Comparison of ENCODE assay signal across 28 mouse cellular contexts in the genomic region with DNA sequence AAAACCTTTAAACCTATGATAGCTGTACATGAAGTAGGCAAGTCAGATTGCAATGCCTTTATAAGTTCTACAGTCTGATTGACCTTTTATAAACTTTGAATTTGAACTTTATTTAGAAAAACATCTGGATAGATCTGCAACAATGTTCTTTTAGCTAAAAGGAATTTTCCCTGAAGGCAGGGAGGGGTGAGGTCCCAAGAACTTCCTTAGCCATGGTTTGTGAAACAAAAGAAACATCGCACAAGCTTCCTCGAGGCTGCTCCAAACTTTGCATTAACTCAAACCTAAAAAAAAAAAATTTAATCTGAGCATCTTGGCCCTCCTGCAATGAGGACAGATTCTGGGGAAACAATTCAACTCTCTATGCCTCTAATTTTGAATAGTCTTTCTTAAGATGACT.
A peak's percentile ranks its signal among the peaks of the same experiment; 100 is the strongest.
DNase-seq lines count a peak whose midpoint lies in the region; ATAC-seq lines count a peak whose summit lies in the region.
"Had no signal": no experiment of that assay in that cellular context is flagged by ENCODE, and none has a peak within 500 bp of the region (broad histone marks: within the 10 kb centered on the region; RNA-seq: fewer than 3 reads in every experiment).

No protein-coding gene starts in this region.

- H3K4me3 ChIP-seq in forebrain, embryonic 12.5 days (replicated peaks), result no peak overlapping the region
- H3K4me3 ChIP-seq: embryonic facial prominence, embryonic 13.5 days; embryonic facial prominence, embryonic 15.5 days; erythroblast, embryonic 14.5 days; forebrain, embryonic 10.5 days; forebrain, embryonic 13.5 days; forebrain, embryonic 15.5 days had no signal

- no peak overlapping the region for H3K27ac ChIP-seq in forebrain, embryonic 12.5 days
- H3K27ac ChIP-seq: embryonic facial prominence, embryonic 13.5 days; embryonic facial prominence, embryonic 15.5 days; forebrain, embryonic 10.5 days; forebrain, embryonic 13.5 days; forebrain, embryonic 15.5 days had no signal

- H3K36me3 ChIP-seq in forebrain, embryonic 12.5 days (replicated peaks), result no peaks in the 10 kb centered on the region
- H3K36me3 ChIP-seq: embryonic facial prominence, embryonic 13.5 days; embryonic facial prominence, embryonic 15.5 days; forebrain, embryonic 10.5 days; forebrain, embryonic 15.5 days; G1E had no signal

- no peaks in the 10 kb centered on the region for H3K27me3 ChIP-seq in forebrain, embryonic 12.5 days
- H3K27me3 ChIP-seq: CH12.LX; embryonic facial prominence, embryonic 13.5 days; embryonic facial prominence, embryonic 15.5 days; forebrain, embryonic 13.5 days; forebrain, embryonic 15.5 days; Patski had no signal

- no peaks in the 10 kb centered on the region for H3K4me1 ChIP-seq in forebrain, embryonic 12.5 days
- H3K4me1 ChIP-seq: embryonic facial prominence, embryonic 13.5 days; embryonic facial prominence, embryonic 15.5 days; forebrain, embryonic 10.5 days; forebrain, embryonic 13.5 days; forebrain, embryonic 15.5 days had no signal

- peak; percentile 55 for DNase-seq in ES-CJ7 (ENCODE audit: low read depth, low spot score)
- peak; percentile 73 for DNase-seq in R1 (ENCODE audit: low read depth, low spot score)
- peak; percentile 10 for DNase-seq in adipocyte (ENCODE audit: low spot score)
- no peak for DNase-seq in urinary bladder, postnatal 4 days (ENCODE audit: low spot score in 2 of 2)
- DNase-seq: adrenal gland, adult 2 months; adrenal gland, postnatal 10 days; adrenal gland, postnatal 25 days; B cell, adult 2 months; cerebellum, adult 11 months; cerebellum, adult 18-20 months; cerebellum, adult 8-10 months; cerebellum, adult 9-11 months; cerebellum, postnatal 14 days; cerebellum, postnatal 36 days; embryo, embryonic 11 days; forebrain, postnatal 0 days had no signal

- H3K9ac ChIP-seq in forebrain, embryonic 12.5 days, result no peak overlapping the region
- H3K9ac ChIP-seq: embryonic facial prominence, embryonic 13.5 days; embryonic facial prominence, embryonic 15.5 days; forebrain, embryonic 13.5 days; forebrain, embryonic 15.5 days; forebrain, postnatal 0 days had no signal

- no peak overlapping the region for H3K4me2 ChIP-seq in forebrain, embryonic 12.5 days
- H3K4me2 ChIP-seq: embryonic facial prominence, embryonic 13.5 days; embryonic facial prominence, embryonic 15.5 days; forebrain, embryonic 13.5 days; forebrain, embryonic 15.5 days had no signal

- peaks cover 4% of the 10 kb centered on the region; the same call in 1 of the 2 replicates for H3K9me3 ChIP-seq in forebrain, embryonic 12.5 days
- H3K9me3 ChIP-seq: embryonic facial prominence, embryonic 13.5 days; embryonic facial prominence, embryonic 15.5 days; forebrain, embryonic 15.5 days; G1E had no signal

- 75% methylated on average over 2 of the region's 2 CpGs for WGBS in forebrain, embryonic 12.5 days

- no peak for ATAC-seq in forebrain, embryonic 12.5 days (ENCODE audit: low FRiP score)
- ATAC-seq: activated CD4-positive, CD25-positive, alpha-beta regulatory T cell, adult 4 months; CD4-positive, CD25-positive, alpha-beta regulatory T cell, adult 4 months; forebrain, embryonic 13.5 days; forebrain, embryonic 15.5 days; forebrain, postnatal 0 days; Patski had no signal

Comparison
In these comparisons a context has a peak if more than half of its experiments do, and no peak if none do; other contexts are left out.
1. DNase-seq: peak in ES-CJ7 (single experiment), R1 (single experiment) and adipocyte (single experiment); none in urinary bladder, postnatal 4 days (0 of 2).